Mouse (Mus musculus): ENCODE results near the gene Usp27x. TPM values are rescaled to one million over a fixed set of nuclear protein-coding genes. Genes with fewer than 3 reads are reported as not detected.

Usp27x gene
- total and polyA plus RNA-seq, 3 experiments = 0.36 to 0.81 (median 0.50) TPM

GRCm38 (mm10) chrX:7416178-7416871 lies 40.7 kb upstream of the Usp27x start:
- Histone ChIP-seq H3K4me2 (ENCODE audit: insufficient read depth, low read depth, poor library complexity, severe bottlenecking) (no peak overlapping the region), H3K4me1 (ENCODE audit: control insufficient read depth in 1 of 2, insufficient read depth in 2 of 2) (peaks cover 0 to 6% of the 10 kb centered on the region in 2 experiments; a peak in 3 of 4 replicates), H3K9me3 (replicated peaks; ENCODE audit: low read length) (no peaks in the 10 kb centered on the region), H3K79me2 (replicated peaks; ENCODE audit: control insufficient read depth, extremely low read depth, insufficient read depth, poor library complexity, severe bottlenecking) (no peaks in the 10 kb centered on the region), H3K4me3 (replicated peaks in 1 of 3; ENCODE audit: low read depth in 2 of 3, low read length in 2 of 3, poor library complexity in 1 of 3) (no peak overlapping the region), H3K9ac (ENCODE audit: insufficient read depth, low read depth) (no peak overlapping the region), H3K27ac (ENCODE audit: insufficient read depth, low read depth) (no peak overlapping the region), H3K27me3 (replicated peaks) (no peaks in the 10 kb centered on the region), H3K36me3 (replicated peaks in 1 of 2; ENCODE audit: control insufficient read depth in 1 of 2, insufficient read depth in 1 of 2, low read length in 1 of 2) (peaks cover 2 to 5% of the 10 kb centered on the region in 2 experiments)
- in situ Hi-C loops (cut with MboI; ENCODE audit: low pct_ligation_motif_present, low pct_unique_long_range_greater_than_20kb, low sequenced_read_pairs) = no loop called here
- dilution Hi-C loops (cut with MboI; ENCODE audit: extremely low pct_ligation_motif_present, extremely low pct_unique_long_range_greater_than_20kb, low sequenced_read_pairs) = no loop called here
- no peak for DNase-seq (ENCODE audit: extremely low read depth)
- no peak for TF ChIP-seq USF2 (conservative IDR thresholded peaks at IDR 0.05; ENCODE audit: low read depth, low read length)

- Histone ChIP-seq H3K9me3 (replicated peaks; ENCODE audit: low read length) (no peaks in the 10 kb centered on the region), H3K4me2 (ENCODE audit: insufficient read depth, low read depth, poor library complexity, severe bottlenecking) (no peak overlapping the region), H3K36me3 (replicated peaks in 1 of 2; ENCODE audit: control insufficient read depth in 1 of 2, insufficient read depth in 1 of 2, low read length in 1 of 2) (peaks cover 2 to 13% of the 10 kb centered on the region in 2 experiments), H3K4me3 (replicated peaks in 1 of 3; ENCODE audit: low read depth in 2 of 3, low read length in 2 of 3, poor library complexity in 1 of 3) (no peak overlapping the region), H3K79me2 (replicated peaks; ENCODE audit: control insufficient read depth, extremely low read depth, insufficient read depth, poor library complexity, severe bottlenecking) (no peaks in the 10 kb centered on the region), H3K9ac (ENCODE audit: insufficient read depth, low read depth) (no peak overlapping the region), H3K4me1 (ENCODE audit: control insufficient read depth in 1 of 2, insufficient read depth in 2 of 2) (peaks cover 0 to 1% of the 10 kb centered on the region in 2 experiments; a peak in 1 of 4 replicates), H3K27me3 (replicated peaks) (no peaks in the 10 kb centered on the region), H3K27ac (ENCODE audit: insufficient read depth, low read depth) (no peak overlapping the region)
- dilution Hi-C loops (cut with MboI; ENCODE audit: extremely low pct_ligation_motif_present, extremely low pct_unique_long_range_greater_than_20kb, low sequenced_read_pairs) (no loop called here), in situ Hi-C loops (cut with MboI; ENCODE audit: low pct_ligation_motif_present, low pct_unique_long_range_greater_than_20kb, low sequenced_read_pairs) (no loop called here)
- DNase-seq (ENCODE audit: extremely low read depth) = no peak
- TF ChIP-seq USF2 (conservative IDR thresholded peaks at IDR 0.05; ENCODE audit: low read depth, low read length) (no peak), POLR2A (IDR thresholded peaks at IDR 0.05; ENCODE audit: low read depth, low read length) (no peak), PAX5 (IDR thresholded peaks at IDR 0.05; ENCODE audit: low read length) (no peak), CHD1 (IDR thresholded peaks at IDR 0.05; ENCODE audit: low read depth, low read length) (no peak), BHLHE40 (IDR thresholded peaks at IDR 0.05; ENCODE audit: low read depth, low read length) (no peak), ZC3H11A (IDR thresholded peaks at IDR 0.05; ENCODE audit: low read depth, low read length) (no peak)
These were observed 39.7 kb upstream of the Usp27x start for GRCm38 (mm10) chrX:7415308-7415707.

DNA sequence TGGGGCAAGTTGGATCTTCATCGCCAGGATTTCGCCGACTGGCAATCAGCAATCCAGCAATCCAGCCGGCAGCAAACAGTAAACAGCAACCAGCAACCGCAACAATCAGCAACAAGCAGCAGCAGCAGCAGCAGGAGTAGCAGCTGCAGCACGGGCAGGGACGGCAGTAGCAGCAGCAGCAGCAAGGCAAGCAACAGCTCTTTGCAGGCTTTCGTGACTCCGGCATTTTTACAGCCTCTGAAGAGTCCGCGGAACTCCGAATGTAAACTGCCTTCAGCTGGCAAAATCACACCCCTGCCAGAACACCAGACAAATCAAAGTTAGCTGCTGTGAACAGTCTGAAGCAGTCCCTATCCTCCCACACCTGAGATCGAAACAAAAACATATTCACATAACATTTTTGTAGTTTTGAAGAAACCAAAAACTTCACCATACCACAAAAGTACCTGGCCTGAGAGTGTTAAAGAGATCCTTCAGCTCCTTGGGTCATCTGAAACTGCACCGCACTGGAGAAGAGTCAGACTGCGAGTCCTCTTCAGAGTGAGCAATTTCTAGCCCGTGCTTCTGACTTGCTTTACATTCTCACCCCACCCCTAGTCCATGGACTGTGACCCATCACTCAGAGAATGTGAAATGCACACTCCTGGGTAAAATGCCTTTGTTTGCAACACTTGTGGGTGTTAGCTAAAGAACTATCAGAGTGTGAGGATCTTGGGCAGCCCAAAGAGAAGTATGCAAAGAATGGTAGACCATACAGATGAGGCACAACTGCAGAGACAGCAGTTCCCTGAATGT lies 36.8 kb upstream of the Usp27x start:
- in situ Hi-C loops (cut with MboI; ENCODE audit: low pct_ligation_motif_present, low pct_unique_long_range_greater_than_20kb, low sequenced_read_pairs) = no loop called here
- H3K79me2 ChIP-seq (replicated peaks; ENCODE audit: control insufficient read depth, extremely low read depth, insufficient read depth, poor library complexity, severe bottlenecking) = no peaks in the 10 kb centered on the region
- no peak overlapping the region for H3K4me3 ChIP-seq (replicated peaks in 1 of 3; ENCODE audit: low read depth in 2 of 3, low read length in 2 of 3, poor library complexity in 1 of 3)
- H3K4me2 ChIP-seq (ENCODE audit: insufficient read depth, low read depth, poor library complexity, severe bottlenecking) = no peak overlapping the region
- H3K4me1 ChIP-seq (ENCODE audit: control insufficient read depth in 1 of 2, insufficient read depth in 2 of 2) = no peaks in the 10 kb centered on the region
- no peak overlapping the region for H3K9ac ChIP-seq (ENCODE audit: insufficient read depth, low read depth)
- no peaks in the 10 kb centered on the region for H3K27me3 ChIP-seq (replicated peaks)
- peaks cover 2 to 14% of the 10 kb centered on the region in 2 experiments for H3K36me3 ChIP-seq (replicated peaks in 1 of 2; ENCODE audit: control insufficient read depth in 1 of 2, insufficient read depth in 1 of 2, low read length in 1 of 2)
- no peaks in the 10 kb centered on the region for H3K9me3 ChIP-seq (replicated peaks; ENCODE audit: low read length)
- no peak overlapping the region for H3K27ac ChIP-seq (ENCODE audit: insufficient read depth, low read depth)
- no peak for DNase-seq (ENCODE audit: extremely low read depth)
- dilution Hi-C loops (cut with MboI; ENCODE audit: extremely low pct_ligation_motif_present, extremely low pct_unique_long_range_greater_than_20kb, low sequenced_read_pairs) = no loop called here
- TF ChIP-seq JUN (IDR thresholded peaks at IDR 0.05; ENCODE audit: insufficient read depth, low read depth, low read length) = no peak
- TF ChIP-seq MAFK (IDR thresholded peaks at IDR 0.05; ENCODE audit: insufficient replicate concordance, low read length) = no peak
- TF ChIP-seq EP300 (IDR thresholded peaks at IDR 0.05; ENCODE audit: low read length) = no peak
- TF ChIP-seq TCF12 (IDR thresholded peaks at IDR 0.05; ENCODE audit: low read depth, low read length) = no peak
- no peak for TF ChIP-seq TBP (conservative IDR thresholded peaks at IDR 0.05; ENCODE audit: low read depth, low read length)
- no peak for TF ChIP-seq RAD21 (IDR thresholded peaks at IDR 0.05; ENCODE audit: low read depth, low read length)
- no peak for TF ChIP-seq SIN3A (IDR thresholded peaks at IDR 0.05; ENCODE audit: low read length)
- no peak for TF ChIP-seq MXI1 (IDR thresholded peaks at IDR 0.05; ENCODE audit: low read depth, low read length)
- no peak for TF ChIP-seq BHLHE40 (IDR thresholded peaks at IDR 0.05; ENCODE audit: low read depth, low read length)
- TF ChIP-seq CHD2 (IDR thresholded peaks at IDR 0.05; ENCODE audit: low read length) = no peak
- no peak for TF ChIP-seq MAZ (IDR thresholded peaks at IDR 0.05; ENCODE audit: low read depth, low read length)
- no peak for TF ChIP-seq KAT2A (IDR thresholded peaks at IDR 0.05; ENCODE audit: insufficient replicate concordance, low read length)
- TF ChIP-seq USF2 (conservative IDR thresholded peaks at IDR 0.05; ENCODE audit: low read depth, low read length) = no peak
- TF ChIP-seq MYC (IDR thresholded peaks at IDR 0.05; ENCODE audit: low read depth, low read length) = no peak
- TF ChIP-seq ZNF384 (IDR thresholded peaks at IDR 0.05; ENCODE audit: low read depth, low read length) = no peak
- no peak for TF ChIP-seq JUND (conservative IDR thresholded peaks at IDR 0.05; ENCODE audit: low read depth, low read length)
- TF ChIP-seq RCOR1 (conservative IDR thresholded peaks at IDR 0.05; ENCODE audit: low read depth, low read length) = no peak
